Mouse (Mus musculus): Measurements from ENCODE around the gene Rbp7. TPM values are rescaled to one million over a fixed set of nuclear protein-coding genes. Genes with fewer than 3 reads are reported as not detected.

The Rbp7 gene
- polyA plus RNA-seq, 1 experiment from 2014 or later, result not detected

- no peak; the same call in none of the 2 replicates for ATAC-seq (ENCODE audit: low read depth)
- Histone ChIP-seq H3K36me3 (ENCODE audit: control insufficient read depth, insufficient read depth, low read length) (no peaks in the 10 kb centered on the region), H3K9ac (replicated peaks; ENCODE audit: low read depth, low read length) (peak overlapping the region; percentile 86), H3K4me2 (ENCODE audit: low read depth, low read length) (peak overlapping the region; percentile 85), H3K9me3 (ENCODE audit: control insufficient read depth, low read length) (no peaks in the 10 kb centered on the region), H3K27ac (ENCODE audit: low read depth, low read length) (peak overlapping the region; percentile 95), H3K4me1 (ENCODE audit: control insufficient read depth, insufficient read depth, low read length) (peaks cover 12% of the 10 kb centered on the region; the same call in 1 of the 2 replicates), H3K4me3 (ENCODE audit: low read depth, low read length) (peak overlapping the region; percentile 96), H3K27me3 (ENCODE audit: control insufficient read depth, insufficient read depth, low read length) (no peaks in the 10 kb centered on the region)
- WGBS, result under 1% methylated on average over 35 of the region's 35 CpGs
These were observed 28.9 kb downstream of the Rbp7 start for GRCm38 (mm10) chr4:149425801-149426292.

DNA sequence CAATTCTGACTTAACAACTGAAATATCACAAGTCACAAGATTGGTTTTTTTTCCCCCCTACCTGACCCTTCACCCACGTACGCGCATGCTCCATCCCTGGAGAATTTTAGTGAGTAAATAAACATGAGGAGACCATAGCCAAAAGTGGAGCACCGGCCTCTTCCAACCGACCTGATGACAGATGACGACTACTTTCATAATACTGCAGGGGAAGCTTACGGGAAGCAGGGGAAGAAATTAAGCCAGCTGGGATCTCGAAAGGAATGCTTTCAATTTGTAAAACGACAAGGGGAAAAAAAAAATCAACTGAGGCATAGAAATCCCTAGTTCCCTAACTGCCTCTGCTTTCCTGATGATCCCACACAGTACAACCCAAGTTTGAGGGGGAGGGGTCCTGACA is 30.0 kb downstream of the Rbp7 start:
- H3K27me3 ChIP-seq (ENCODE audit: control insufficient read depth, insufficient read depth, low read length), result no peaks in the 10 kb centered on the region
- H3K9ac ChIP-seq (replicated peaks; ENCODE audit: low read depth, low read length), result peak overlapping the region; percentile 47
- peak overlapping the region; percentile 96 for H3K4me3 ChIP-seq (ENCODE audit: low read depth, low read length)
- ATAC-seq (ENCODE audit: low read depth), result no peak
- 2% methylated on average over 9 of the region's 9 CpGs for WGBS
- H3K9me3 ChIP-seq (ENCODE audit: control insufficient read depth, low read length), result no peaks in the 10 kb centered on the region
- no peaks in the 10 kb centered on the region for H3K36me3 ChIP-seq (ENCODE audit: control insufficient read depth, insufficient read depth, low read length)
- H3K4me2 ChIP-seq (ENCODE audit: low read depth, low read length), result peak overlapping the region; percentile 85
- H3K4me1 ChIP-seq (ENCODE audit: control insufficient read depth, insufficient read depth, low read length), result peaks cover 12% of the 10 kb centered on the region; the same call in 1 of the 2 replicates
- H3K27ac ChIP-seq (ENCODE audit: low read depth, low read length), result peak overlapping the region; percentile 29; the same call in 1 of the 2 replicates

GRCm38 (mm10) chr4:149417854-149418365 is 36.9 kb downstream of the Rbp7 start:
- no peak for ATAC-seq (ENCODE audit: low read depth)
- H3K9ac ChIP-seq (replicated peaks; ENCODE audit: low read depth, low read length), result no peak overlapping the region
- WGBS, result 80% methylated on average over 5 of the region's 5 CpGs
- no peak overlapping the region for H3K4me3 ChIP-seq (ENCODE audit: low read depth, low read length)
- no peaks in the 10 kb centered on the region for H3K36me3 ChIP-seq (ENCODE audit: control insufficient read depth, insufficient read depth, low read length)
- H3K27ac ChIP-seq (ENCODE audit: low read depth, low read length), result no peak overlapping the region
- H3K9me3 ChIP-seq (ENCODE audit: control insufficient read depth, low read length), result no peaks in the 10 kb centered on the region
- no peak overlapping the region for H3K4me2 ChIP-seq (ENCODE audit: low read depth, low read length)
- no peaks in the 10 kb centered on the region for H3K27me3 ChIP-seq (ENCODE audit: control insufficient read depth, insufficient read depth, low read length)
- peaks cover 23% of the 10 kb centered on the region for H3K4me1 ChIP-seq (ENCODE audit: control insufficient read depth, insufficient read depth, low read length)

DNA sequence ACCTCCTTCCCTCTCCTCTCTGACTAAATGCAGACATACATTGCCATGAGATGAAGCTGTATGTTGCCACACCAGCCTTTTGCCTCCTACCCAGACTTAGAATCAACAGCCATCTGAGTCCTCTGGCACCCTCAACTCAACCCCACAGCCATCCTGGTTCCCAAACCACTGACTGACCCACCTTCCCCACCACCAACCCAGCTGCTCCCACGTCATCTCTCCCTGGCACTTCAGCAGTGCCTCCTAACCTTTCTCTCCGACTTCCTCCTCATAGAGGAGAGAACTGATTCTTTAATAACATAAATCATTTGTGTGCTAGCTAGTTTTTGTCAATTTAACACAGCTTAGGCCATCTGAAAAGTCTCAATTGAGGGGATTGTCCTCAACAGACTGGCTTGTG is 37.8 kb downstream of the Rbp7 start:
- H3K9ac ChIP-seq (replicated peaks; ENCODE audit: low read depth, low read length), result no peak overlapping the region
- no peaks in the 10 kb centered on the region for H3K9me3 ChIP-seq (ENCODE audit: control insufficient read depth, low read length)
- H3K27ac ChIP-seq (ENCODE audit: low read depth, low read length), result no peak overlapping the region
- peaks cover 21% of the 10 kb centered on the region for H3K4me1 ChIP-seq (ENCODE audit: control insufficient read depth, insufficient read depth, low read length)
- WGBS, result 64% methylated on average over 2 of the region's 2 CpGs
- H3K4me3 ChIP-seq (ENCODE audit: low read depth, low read length), result no peak overlapping the region
- no peaks in the 10 kb centered on the region for H3K36me3 ChIP-seq (ENCODE audit: control insufficient read depth, insufficient read depth, low read length)
- no peaks in the 10 kb centered on the region for H3K27me3 ChIP-seq (ENCODE audit: control insufficient read depth, insufficient read depth, low read length)
- H3K4me2 ChIP-seq (ENCODE audit: low read depth, low read length), result no peak overlapping the region
- ATAC-seq (ENCODE audit: low read depth), result no peak

DNA sequence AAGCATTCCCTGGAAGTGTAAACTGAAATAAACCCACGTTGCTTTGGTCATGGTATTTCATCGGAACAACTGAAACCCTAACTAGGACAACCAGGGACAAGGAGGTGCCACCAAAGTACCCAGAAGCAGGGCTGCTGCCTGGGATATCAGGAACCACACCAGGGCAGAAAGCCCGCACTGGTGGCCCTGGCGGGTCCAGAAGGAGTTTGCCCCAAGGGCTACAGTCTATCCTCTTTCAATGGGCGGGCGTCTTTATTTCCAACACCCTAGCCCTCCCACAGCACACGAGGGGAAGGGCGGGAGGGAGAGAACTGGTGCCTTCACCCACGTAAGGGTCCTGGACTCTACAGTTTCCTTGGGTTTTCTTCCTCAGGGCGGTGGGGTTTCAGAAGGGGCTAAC is 38.4 kb downstream of the Rbp7 start:
- no peak overlapping the region for H3K27ac ChIP-seq (ENCODE audit: low read depth, low read length)

GRCm38 (mm10) chr4:149415651-149416169 is 39.1 kb downstream of the Rbp7 start:
- peak overlapping the region; percentile 39; the same call in 1 of the 2 replicates for H3K27ac ChIP-seq (ENCODE audit: low read depth, low read length)
- no peaks in the 10 kb centered on the region for H3K36me3 ChIP-seq (ENCODE audit: control insufficient read depth, insufficient read depth, low read length)
- peak; percentile 45; the same call in 1 of the 2 replicates for ATAC-seq (ENCODE audit: low read depth)
- WGBS, result 29% methylated on average over 13 of the region's 13 CpGs
- H3K27me3 ChIP-seq (ENCODE audit: control insufficient read depth, insufficient read depth, low read length), result no peaks in the 10 kb centered on the region
- H3K4me2 ChIP-seq (ENCODE audit: low read depth, low read length), result no peak overlapping the region
- H3K9ac ChIP-seq (replicated peaks; ENCODE audit: low read depth, low read length), result no peak overlapping the region
- no peak overlapping the region for H3K4me3 ChIP-seq (ENCODE audit: low read depth, low read length)
- peaks cover 17% of the 10 kb centered on the region for H3K4me1 ChIP-seq (ENCODE audit: control insufficient read depth, insufficient read depth, low read length)
- H3K9me3 ChIP-seq (ENCODE audit: control insufficient read depth, low read length), result no peaks in the 10 kb centered on the region

More for the DNA sequence above, 38.4 kb downstream of the Rbp7 start:
- WGBS, result 65% methylated on average over 10 of the region's 10 CpGs
- Histone ChIP-seq H3K9ac (replicated peaks; ENCODE audit: low read depth, low read length) (no peak overlapping the region), H3K4me2 (ENCODE audit: low read depth, low read length) (no peak overlapping the region), H3K9me3 (ENCODE audit: control insufficient read depth, low read length) (no peaks in the 10 kb centered on the region), H3K4me3 (ENCODE audit: low read depth, low read length) (no peak overlapping the region), H3K4me1 (ENCODE audit: control insufficient read depth, insufficient read depth, low read length) (peaks cover 17% of the 10 kb centered on the region), H3K27me3 (ENCODE audit: control insufficient read depth, insufficient read depth, low read length) (no peaks in the 10 kb centered on the region), H3K36me3 (ENCODE audit: control insufficient read depth, insufficient read depth, low read length) (no peaks in the 10 kb centered on the region)
- ATAC-seq (ENCODE audit: low read depth), result no peak

GRCm38 (mm10) chr4:149414259-149414658 is 40.5 kb downstream of the Rbp7 start:
- Histone ChIP-seq H3K4me2 (ENCODE audit: low read depth, low read length) (no peak overlapping the region), H3K27ac (ENCODE audit: low read depth, low read length) (no peak overlapping the region), H3K9ac (replicated peaks; ENCODE audit: low read depth, low read length) (no peak overlapping the region), H3K9me3 (ENCODE audit: control insufficient read depth, low read length) (no peaks in the 10 kb centered on the region), H3K36me3 (ENCODE audit: control insufficient read depth, insufficient read depth, low read length) (no peaks in the 10 kb centered on the region), H3K27me3 (ENCODE audit: control insufficient read depth, insufficient read depth, low read length) (no peaks in the 10 kb centered on the region), H3K4me3 (ENCODE audit: low read depth, low read length) (no peak overlapping the region), H3K4me1 (ENCODE audit: control insufficient read depth, insufficient read depth, low read length) (peaks cover 17% of the 10 kb centered on the region)
- 96% methylated on average over 3 of the region's 3 CpGs for WGBS
- no peak for ATAC-seq (ENCODE audit: low read depth)

DNA sequence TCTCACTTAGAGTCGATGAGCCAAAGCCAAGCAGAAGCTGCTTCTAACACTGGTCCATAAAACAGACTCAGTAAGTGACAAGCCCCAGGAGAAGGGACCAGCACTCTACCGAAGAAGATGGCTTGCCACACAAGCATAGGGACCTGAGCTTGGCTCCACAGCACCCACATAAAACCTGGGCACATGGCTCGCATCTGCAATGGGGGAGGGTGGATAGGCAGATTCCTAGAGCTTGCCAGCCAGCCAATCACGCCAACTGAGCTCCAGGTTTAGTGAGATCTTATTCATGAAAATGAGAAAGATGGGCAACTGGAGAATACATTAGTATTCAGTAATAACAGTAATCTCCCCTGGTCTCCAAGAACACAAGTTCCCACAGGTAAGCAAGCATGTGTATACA is 45.0 kb downstream of the Rbp7 start:
- no peak overlapping the region for H3K9ac ChIP-seq (replicated peaks; ENCODE audit: low read depth, low read length)
- H3K36me3 ChIP-seq (ENCODE audit: control insufficient read depth, insufficient read depth, low read length), result no peaks in the 10 kb centered on the region; the same call in 1 of the 2 replicates
- no peak overlapping the region for H3K4me2 ChIP-seq (ENCODE audit: low read depth, low read length)
- no peak for ATAC-seq (ENCODE audit: low read depth)
- H3K27ac ChIP-seq (ENCODE audit: low read depth, low read length), result no peak overlapping the region
- H3K4me3 ChIP-seq (ENCODE audit: low read depth, low read length), result no peak overlapping the region
- WGBS, result 74% methylated on average over 4 of the region's 4 CpGs
- no peaks in the 10 kb centered on the region for H3K27me3 ChIP-seq (ENCODE audit: control insufficient read depth, insufficient read depth, low read length)
- H3K4me1 ChIP-seq (ENCODE audit: control insufficient read depth, insufficient read depth, low read length), result 0 out of 2 replicates have a peak, but pooled peaks cover 3% of the 10 kb centered on the region
- no peaks in the 10 kb centered on the region for H3K9me3 ChIP-seq (ENCODE audit: control insufficient read depth, low read length)

DNA sequence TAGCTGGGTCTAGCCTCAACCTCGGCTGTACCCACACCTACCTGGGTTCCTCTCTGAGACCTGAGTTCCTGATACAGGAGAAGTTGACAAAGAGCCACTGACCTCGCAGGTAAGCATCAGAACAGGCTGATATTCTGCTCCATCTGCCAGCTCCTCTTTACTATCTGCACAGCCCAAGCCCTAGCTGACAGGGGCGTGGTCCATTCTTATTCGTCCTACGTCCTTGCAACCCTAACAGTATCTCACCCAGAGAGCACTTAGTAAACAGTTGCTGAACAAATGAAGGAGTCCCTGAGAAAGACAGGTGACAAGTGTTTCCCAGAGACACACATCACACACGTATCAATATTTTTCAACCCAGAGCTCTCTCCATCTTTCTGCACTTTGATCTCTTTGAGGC is 46.4 kb downstream of the Rbp7 start:
- Histone ChIP-seq H3K27ac (ENCODE audit: low read depth, low read length) (no peak overlapping the region), H3K4me1 (ENCODE audit: control insufficient read depth, insufficient read depth, low read length) (0 out of 2 replicates have a peak, but pooled peaks cover 14% of the 10 kb centered on the region), H3K9ac (replicated peaks; ENCODE audit: low read depth, low read length) (no peak overlapping the region), H3K4me2 (ENCODE audit: low read depth, low read length) (no peak overlapping the region), H3K27me3 (ENCODE audit: control insufficient read depth, insufficient read depth, low read length) (no peaks in the 10 kb centered on the region), H3K9me3 (ENCODE audit: control insufficient read depth, low read length) (no peaks in the 10 kb centered on the region), H3K36me3 (ENCODE audit: control insufficient read depth, insufficient read depth, low read length) (no peaks in the 10 kb centered on the region; the same call in 1 of the 2 replicates), H3K4me3 (ENCODE audit: low read depth, low read length) (no peak overlapping the region)
- ATAC-seq (ENCODE audit: low read depth), result no peak
- 94% methylated on average over 6 of the region's 6 CpGs for WGBS

All from neural tube, embryonic 14.5 days (tissue).